Mouse (Mus musculus) MEL (cell line): ENCODE results near the gene Cx3cr1. TPM values are rescaled to one million over a fixed set of nuclear protein-coding genes. Genes with fewer than 3 reads are reported as not detected.
A peak's percentile ranks its signal among the peaks of the same experiment; 100 is the strongest.

Source experiments
- DNase-seq: peaks from one replicate; pipeline ENCODE4 v3.0.0; 2011; ENCODE audit warnings: low read depth, low spot score
- H3K27ac ChIP-seq: 2 replicates; pipeline ENCODE4 v1.5.1; 2012; ENCODE audit warnings: low read depth, mild to moderate bottlenecking, control low read depth, low read length, moderate library complexity; ENCODE audit not compliant: control insufficient read depth
- H3K27me3 ChIP-seq, 2 experiments: fragments of 150-350 bp in 1 of 2; sonication (generic) in 1 of 2; 2 replicates each; pipeline ENCODE4 v1.6.1; 2012; ENCODE audit warnings: low read length in 2 of 2, mild to moderate bottlenecking in 2 of 2, improper control_type of control experiment in 1 of 2, moderate library complexity in 1 of 2; ENCODE audit not compliant: insufficient read depth in 2 of 2, control insufficient read depth in 1 of 2
- H3K36me3 ChIP-seq, 2 experiments: 2 replicates each; pipeline ENCODE4 v1.6.1; 2012 to 2014; ENCODE audit warnings: low read length in 2 of 2, improper control_type of control experiment in 1 of 2, inconsistent platforms in 1 of 2, mild to moderate bottlenecking in 1 of 2; ENCODE audit not compliant: insufficient read depth in 2 of 2, control insufficient read depth in 1 of 2
- H3K4me1 ChIP-seq, 2 experiments: fragments of 150-350 bp in 1 of 2; sonication (generic) in 1 of 2; 2 replicates each; pipeline ENCODE4 v1.6.1; 2012; ENCODE audit warnings: low read length in 2 of 2, improper control_type of control experiment in 1 of 2, mild to moderate bottlenecking in 1 of 2; ENCODE audit not compliant: insufficient read depth in 2 of 2, control insufficient read depth in 1 of 2
- H3K4me3 ChIP-seq, 2 experiments: fragments of 150-350 bp in 1 of 2; sonication (generic) in 1 of 2; 2 replicates each; pipeline ENCODE4 v1.5.1; 2012; ENCODE audit warnings: low read depth in 2 of 2, low read length in 2 of 2, mild to moderate bottlenecking in 2 of 2, moderate library complexity in 2 of 2, control low read depth in 1 of 2, improper control_type of control experiment in 1 of 2; ENCODE audit not compliant: control insufficient read depth in 1 of 2, insufficient read depth in 1 of 2
- H3K79me2 ChIP-seq: 2 replicates; pipeline ENCODE4 v1.6.1; 2012; ENCODE audit warnings: mild to moderate bottlenecking, low read length, moderate library complexity; ENCODE audit not compliant: control insufficient read depth, poor library complexity, insufficient read depth
- H3K9ac ChIP-seq: 2 replicates; pipeline ENCODE4 v1.6.1; 2012; ENCODE audit warnings: low read depth, mild to moderate bottlenecking, control low read depth, low read length, moderate library complexity; ENCODE audit not compliant: control insufficient read depth, poor library complexity, severe bottlenecking
- H3K9me3 ChIP-seq: fragments of 150-350 bp; sonication (generic); replicated peaks from 2 replicates; pipeline ENCODE4 v1.6.1; 2012; ENCODE audit warnings: mild to moderate bottlenecking, low read length, improper control_type of control experiment, moderate library complexity; ENCODE audit not compliant: insufficient read depth
- BHLHE40 ChIP-seq: IDR thresholded peaks from 2 replicates; pipeline ENCODE4 v1.6.1; 2012; ENCODE audit warnings: low read depth, mild to moderate bottlenecking, inconsistent platforms, low read length, improper control_type of control experiment, borderline replicate concordance
- CHD2 ChIP-seq: IDR thresholded peaks from 2 replicates; pipeline ENCODE4 v1.6.1; 2011; ENCODE audit warnings: low read length, improper control_type of control experiment
- CTCF ChIP-seq, 3 experiments: IDR thresholded peaks in 2 of 3; conservative IDR thresholded peaks in 1 of 3; 2 replicates each; pipeline ENCODE4 v1.5.1; 2011 to 2012; ENCODE audit warnings: low read length in 3 of 3, low read depth in 2 of 3, mild to moderate bottlenecking in 2 of 3, improper control_type of control experiment in 1 of 3, inconsistent platforms in 1 of 3, mixed read lengths in 1 of 3, moderate library complexity in 1 of 3; ENCODE audit not compliant: control insufficient read depth in 1 of 3, insufficient read depth in 1 of 3, poor library complexity in 1 of 3, severe bottlenecking in 1 of 3
- ETS1 ChIP-seq: IDR thresholded peaks from 2 replicates; pipeline ENCODE4 v1.6.1; 2012; ENCODE audit warnings: low read depth, mild to moderate bottlenecking, inconsistent platforms, low read length, improper control_type of control experiment, moderate library complexity
- GABPA ChIP-seq: IDR thresholded peaks from 2 replicates; pipeline ENCODE4 v1.6.1; 2012; ENCODE audit warnings: low read depth, mild to moderate bottlenecking, inconsistent platforms, low read length, improper control_type of control experiment, moderate library complexity
- JUND ChIP-seq: IDR thresholded peaks from 2 replicates; pipeline ENCODE4 v1.6.1; 2011; ENCODE audit warnings: low read depth, mild to moderate bottlenecking, improper control_type of control experiment, low read length
- KAT2A ChIP-seq: conservative IDR thresholded peaks from 2 replicates; pipeline ENCODE4 v1.6.1; 2012; ENCODE audit warnings: low read depth, low read length, improper control_type of control experiment, inconsistent platforms
- MAFK ChIP-seq: IDR thresholded peaks from 2 replicates; pipeline ENCODE4 v1.6.1; 2011; ENCODE audit warnings: low read depth, mild to moderate bottlenecking, low read length, improper control_type of control experiment, borderline replicate concordance
- MAZ ChIP-seq: IDR thresholded peaks from 2 replicates; pipeline ENCODE4 v1.6.1; 2012; ENCODE audit warnings: low read depth, mild to moderate bottlenecking, inconsistent platforms, low read length, improper control_type of control experiment
- MXI1 ChIP-seq: IDR thresholded peaks from 2 replicates; pipeline ENCODE4 v1.6.1; 2011; ENCODE audit warnings: mild to moderate bottlenecking, low read depth, low read length, improper control_type of control experiment
- MYB ChIP-seq: IDR thresholded peaks from 2 replicates; pipeline ENCODE4 v1.6.1; 2011; ENCODE audit warnings: mild to moderate bottlenecking, low read depth, low read length, improper control_type of control experiment
- MYC ChIP-seq: IDR thresholded peaks from 2 replicates; pipeline ENCODE4 v1.6.1; 2011; ENCODE audit warnings: low read depth, mild to moderate bottlenecking, low read length, improper control_type of control experiment, moderate library complexity
- NELFE ChIP-seq: IDR thresholded peaks from 2 replicates; pipeline ENCODE4 v1.6.1; 2011; ENCODE audit warnings: low read depth, low read length, improper control_type of control experiment
- NRF1 ChIP-seq: IDR thresholded peaks from 2 replicates; pipeline ENCODE4 v1.6.1; 2014; ENCODE audit warnings: low read depth, mild to moderate bottlenecking, inconsistent platforms, low read length, improper control_type of control experiment, moderate library complexity; ENCODE audit not compliant: poor library complexity, insufficient read depth, severe bottlenecking
- POLR2A ChIP-seq, 2 experiments: IDR thresholded peaks; 2 replicates each; pipeline ENCODE4 v1.6.1; 2011 to 2012; ENCODE audit warnings: low read length in 2 of 2, mild to moderate bottlenecking in 2 of 2, control low read depth in 1 of 2, improper control_type of control experiment in 1 of 2, low read depth in 1 of 2, moderate library complexity in 1 of 2; ENCODE audit not compliant: control insufficient read depth in 1 of 2, insufficient read depth in 1 of 2, poor library complexity in 1 of 2
- RAD21 ChIP-seq: IDR thresholded peaks from 2 replicates; pipeline ENCODE4 v1.6.1; 2011; ENCODE audit warnings: mild to moderate bottlenecking, low read depth, low read length, improper control_type of control experiment
- RCOR1 ChIP-seq: IDR thresholded peaks from 2 replicates; pipeline ENCODE4 v1.6.1; 2012; ENCODE audit warnings: low read depth, mild to moderate bottlenecking, inconsistent platforms, low read length, improper control_type of control experiment
- SMC3 ChIP-seq: IDR thresholded peaks from 2 replicates; pipeline ENCODE4 v1.6.1; 2011; ENCODE audit warnings: low read depth, low read length, improper control_type of control experiment
- TAL1 ChIP-seq: IDR thresholded peaks from 2 replicates; pipeline ENCODE4 v1.6.1; 2012; ENCODE audit warnings: mild to moderate bottlenecking, inconsistent platforms, low read length, moderate library complexity, mixed read lengths
- TBP ChIP-seq: IDR thresholded peaks from 2 replicates; pipeline ENCODE4 v1.8.0; 2011; ENCODE audit warnings: low read depth, low read length, improper control_type of control experiment
- TCF12 ChIP-seq: IDR thresholded peaks from 2 replicates; pipeline ENCODE4 v1.6.1; 2014; ENCODE audit warnings: low read depth, mild to moderate bottlenecking, inconsistent platforms, low read length, improper control_type of control experiment, moderate library complexity
- UBTF ChIP-seq: IDR thresholded peaks from 2 replicates; pipeline ENCODE4 v1.6.1; 2012; ENCODE audit warnings: low read depth, mild to moderate bottlenecking, inconsistent platforms, low read length, improper control_type of control experiment, moderate library complexity, borderline replicate concordance; ENCODE audit not compliant: insufficient read depth
- USF1 ChIP-seq: IDR thresholded peaks from 2 replicates; pipeline ENCODE4 v1.6.1; 2014; ENCODE audit warnings: low read depth, mild to moderate bottlenecking, inconsistent platforms, low read length, improper control_type of control experiment, moderate library complexity
- ZC3H11A ChIP-seq: IDR thresholded peaks from 2 replicates; pipeline ENCODE4 v1.6.1; 2012; ENCODE audit warnings: low read depth, mild to moderate bottlenecking, inconsistent platforms, low read length, improper control_type of control experiment
- ZKSCAN1 ChIP-seq: IDR thresholded peaks from 2 replicates; pipeline ENCODE4 v1.6.1; 2012; ENCODE audit warnings: low read depth, mild to moderate bottlenecking, inconsistent platforms, low read length, improper control_type of control experiment, moderate library complexity
- ZMIZ1 ChIP-seq: IDR thresholded peaks from 2 replicates; pipeline ENCODE4 v1.6.1; 2012; ENCODE audit warnings: low read depth, mild to moderate bottlenecking, inconsistent platforms, low read length, improper control_type of control experiment, moderate library complexity
- ZNF384 ChIP-seq: IDR thresholded peaks from 2 replicates; pipeline ENCODE4 v1.6.1; 2012; ENCODE audit warnings: low read depth, mild to moderate bottlenecking, inconsistent platforms, low read length, improper control_type of control experiment
- polyA plus RNA-seq, 2 experiments: library from polyadenylated mRNA; stranded (reverse) in 1 of 2; unstranded in 1 of 2; fragments of >175 nt in 1 of 2; fragments of >200 nt in 1 of 2; gene quantifications; 2 replicates each; pipeline versions ENCODE4 v1.2.1 to v1.2.4; 2012; ENCODE audit warnings: low replicate concordance in 2 of 2, low read depth in 1 of 2; ENCODE audit not compliant: insufficient read length in 2 of 2, insufficient read depth in 1 of 2, missing spikeins in 1 of 2
- total RNA-seq: library from RNA; depleted of rRNA; stranded (reverse); fragments of 300-350 nt; gene quantifications from 2 replicates; pipeline ENCODE4 v1.2.3, GENCODE M21; 2012

Gene Cx3cr1
- total and polyA plus RNA-seq, 3 experiments, result not detected

DNA sequence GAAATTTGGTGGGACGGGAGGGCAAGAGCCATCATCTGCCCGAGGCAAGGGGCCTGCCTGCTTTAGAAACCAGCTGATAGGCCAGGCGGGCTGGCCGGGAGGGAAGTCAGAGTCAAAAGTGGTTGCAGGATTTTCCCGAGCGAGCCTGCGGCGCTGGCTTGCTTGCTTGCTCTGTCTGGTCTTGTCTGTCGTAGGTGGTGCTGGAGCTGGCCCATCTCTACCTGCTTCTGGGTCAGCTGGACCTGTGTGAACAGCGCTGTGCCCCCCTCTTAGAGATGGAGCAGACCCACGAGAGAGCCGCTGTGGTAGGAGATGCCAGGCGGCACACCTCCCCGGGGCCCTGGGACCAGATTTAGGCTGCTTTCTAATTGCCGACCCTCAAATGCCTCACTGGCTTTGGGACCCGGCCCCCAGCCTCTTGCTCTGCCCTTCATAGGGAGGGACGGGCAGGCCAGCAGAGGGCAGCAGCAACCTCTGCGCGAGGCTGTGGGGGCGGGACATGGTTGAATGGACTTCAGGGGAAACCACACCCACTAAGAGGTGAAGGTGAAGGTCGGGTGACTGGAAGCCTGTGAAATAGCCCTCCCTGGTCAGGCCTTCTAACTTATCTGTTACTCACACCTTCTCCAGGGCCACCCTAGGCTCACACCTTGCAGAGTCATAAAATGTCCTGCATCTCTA is 106.6 kb downstream of the Cx3cr1 start:
- TF ChIP-seq GABPA (no peak), MXI1 (no peak), BHLHE40 (no peak), RAD21 (peak; percentile 53), MYC (no peak), TCF12 (no peak), POLR2A (IDR thresholded peaks at IDR 0.05; ENCODE audit: control insufficient read depth in 1 of 2, insufficient read depth in 1 of 2, low read depth in 1 of 2, low read length in 2 of 2, poor library complexity in 1 of 2) (no peak), TAL1 (no peak), MAZ (no peak), MYB (no peak), RCOR1 (no peak), KAT2A (no peak), USF1 (no peak), CTCF (IDR thresholded peaks at IDR 0.05 in 2 of 3, conservative IDR thresholded peaks at IDR 0.05 in 1 of 3; ENCODE audit: control insufficient read depth in 1 of 3, insufficient read depth in 1 of 3, low read depth in 2 of 3, low read length in 3 of 3, poor library complexity in 1 of 3, severe bottlenecking in 1 of 3) (peak in 2 of 3 experiments; percentile 71 to 89; a peak in 5 of 6 replicates), MAFK (no peak), JUND (no peak), SMC3 (peak; percentile 60), ZMIZ1 (no peak), ZKSCAN1 (no peak), ZNF384 (no peak), ZC3H11A (peak; percentile 44), NELFE (no peak)
- H3K27ac ChIP-seq, result no peak overlapping the region
- no peak overlapping the region for H3K4me3 ChIP-seq
- DNase-seq, result peak; percentile 49
- no peaks in the 10 kb centered on the region for H3K79me2 ChIP-seq
- H3K4me1 ChIP-seq, result peaks cover 8 to 14% of the 10 kb centered on the region in 2 experiments; a peak in 3 of 4 replicates
- no peaks in the 10 kb centered on the region for H3K9me3 ChIP-seq
- no peaks in the 10 kb centered on the region; a peak in 1 of 4 replicates for H3K36me3 ChIP-seq
- no peak overlapping the region for H3K9ac ChIP-seq
- no peaks in the 10 kb centered on the region for H3K27me3 ChIP-seq

DNA sequence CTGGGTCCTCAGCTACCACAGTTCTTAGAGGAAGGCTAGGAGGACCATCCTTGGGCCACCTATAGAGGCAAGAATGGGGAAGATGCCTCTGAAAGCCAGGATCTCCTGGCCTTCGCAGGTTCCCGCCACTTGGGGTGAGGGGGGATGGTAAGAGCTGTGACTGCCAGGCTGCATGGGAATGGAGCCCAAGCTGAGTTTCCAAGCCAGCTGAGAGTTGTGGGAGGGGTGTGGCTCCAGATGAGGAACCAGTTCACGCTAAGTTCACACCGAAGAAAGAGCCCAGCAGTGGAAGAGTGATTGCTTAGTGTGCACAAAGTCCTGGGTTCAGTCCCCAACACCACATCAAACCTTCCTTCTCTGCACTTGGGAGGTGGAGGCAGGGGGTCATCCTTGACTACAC is 107.5 kb downstream of the Cx3cr1 start:
- H3K79me2 ChIP-seq, result no peaks in the 10 kb centered on the region
- peak; percentile 20 for DNase-seq
- H3K4me1 ChIP-seq, result peaks cover 8 to 14% of the 10 kb centered on the region in 2 experiments; a peak in 3 of 4 replicates
- H3K27ac ChIP-seq, result no peak overlapping the region
- no peaks in the 10 kb centered on the region for H3K9me3 ChIP-seq
- TF ChIP-seq UBTF (no peak), MAFK (no peak), RCOR1 (no peak), ETS1 (no peak), SMC3 (no peak), MYB (no peak), MYC (no peak), TBP (no peak), ZKSCAN1 (no peak), USF1 (no peak), TAL1 (no peak), ZC3H11A (no peak), NRF1 (no peak), CHD2 (no peak), MAZ (no peak)
- no peak overlapping the region for H3K9ac ChIP-seq
- H3K27me3 ChIP-seq, result no peaks in the 10 kb centered on the region
- no peak overlapping the region for H3K4me3 ChIP-seq
- no peaks in the 10 kb centered on the region; a peak in 1 of 4 replicates for H3K36me3 ChIP-seq
